Mouse (Mus musculus) MEL (cell line): ENCODE data around the gene Dusp16. TPM values are rescaled to one million over a fixed set of nuclear protein-coding genes. Genes with fewer than 3 reads are reported as not detected.

Experiments used
- DNase-seq: peaks from one replicate; pipeline ENCODE4 v3.0.0; 2011; ENCODE audit warnings: low read depth, low spot score
- H3K27ac ChIP-seq: 2 replicates; pipeline ENCODE4 v1.5.1; 2012; ENCODE audit warnings: low read depth, mild to moderate bottlenecking, control low read depth, low read length, moderate library complexity; ENCODE audit not compliant: control insufficient read depth
- H3K27me3 ChIP-seq, 2 experiments: fragments of 150-350 bp in 1 of 2; sonication (generic) in 1 of 2; 2 replicates each; pipeline ENCODE4 v1.6.1; 2012; ENCODE audit warnings: low read length in 2 of 2, mild to moderate bottlenecking in 2 of 2, improper control_type of control experiment in 1 of 2, moderate library complexity in 1 of 2; ENCODE audit not compliant: insufficient read depth in 2 of 2, control insufficient read depth in 1 of 2
- H3K36me3 ChIP-seq, 2 experiments: 2 replicates each; pipeline ENCODE4 v1.6.1; 2012 to 2014; ENCODE audit warnings: low read length in 2 of 2, improper control_type of control experiment in 1 of 2, inconsistent platforms in 1 of 2, mild to moderate bottlenecking in 1 of 2; ENCODE audit not compliant: insufficient read depth in 2 of 2, control insufficient read depth in 1 of 2
- H3K4me1 ChIP-seq, 2 experiments: fragments of 150-350 bp in 1 of 2; sonication (generic) in 1 of 2; 2 replicates each; pipeline ENCODE4 v1.6.1; 2012; ENCODE audit warnings: low read length in 2 of 2, improper control_type of control experiment in 1 of 2, mild to moderate bottlenecking in 1 of 2; ENCODE audit not compliant: insufficient read depth in 2 of 2, control insufficient read depth in 1 of 2
- H3K4me3 ChIP-seq, 2 experiments: fragments of 150-350 bp in 1 of 2; sonication (generic) in 1 of 2; 2 replicates each; pipeline ENCODE4 v1.5.1; 2012; ENCODE audit warnings: low read depth in 2 of 2, low read length in 2 of 2, mild to moderate bottlenecking in 2 of 2, moderate library complexity in 2 of 2, control low read depth in 1 of 2, improper control_type of control experiment in 1 of 2; ENCODE audit not compliant: control insufficient read depth in 1 of 2, insufficient read depth in 1 of 2
- H3K79me2 ChIP-seq: 2 replicates; pipeline ENCODE4 v1.6.1; 2012; ENCODE audit warnings: mild to moderate bottlenecking, low read length, moderate library complexity; ENCODE audit not compliant: control insufficient read depth, poor library complexity, insufficient read depth
- H3K9ac ChIP-seq: 2 replicates; pipeline ENCODE4 v1.6.1; 2012; ENCODE audit warnings: low read depth, mild to moderate bottlenecking, control low read depth, low read length, moderate library complexity; ENCODE audit not compliant: control insufficient read depth, poor library complexity, severe bottlenecking
- H3K9me3 ChIP-seq: fragments of 150-350 bp; sonication (generic); replicated peaks from 2 replicates; pipeline ENCODE4 v1.6.1; 2012; ENCODE audit warnings: mild to moderate bottlenecking, low read length, improper control_type of control experiment, moderate library complexity; ENCODE audit not compliant: insufficient read depth
- MAX ChIP-seq: IDR thresholded peaks from 2 replicates; pipeline ENCODE4 v1.6.1; 2011; ENCODE audit warnings: low read length, improper control_type of control experiment
- UBTF ChIP-seq: IDR thresholded peaks from 2 replicates; pipeline ENCODE4 v1.6.1; 2012; ENCODE audit warnings: low read depth, mild to moderate bottlenecking, inconsistent platforms, low read length, improper control_type of control experiment, moderate library complexity, borderline replicate concordance; ENCODE audit not compliant: insufficient read depth
- polyA plus RNA-seq, 2 experiments: library from polyadenylated mRNA; stranded (reverse) in 1 of 2; unstranded in 1 of 2; fragments of >175 nt in 1 of 2; fragments of >200 nt in 1 of 2; gene quantifications; 2 replicates each; pipeline versions ENCODE4 v1.2.1 to v1.2.4; 2012; ENCODE audit warnings: low replicate concordance in 2 of 2, low read depth in 1 of 2; ENCODE audit not compliant: insufficient read length in 2 of 2, insufficient read depth in 1 of 2, missing spikeins in 1 of 2
- total RNA-seq: library from RNA; depleted of rRNA; stranded (reverse); fragments of 300-350 nt; gene quantifications from 2 replicates; pipeline ENCODE4 v1.2.3, GENCODE M21; 2012; rRNA removed

The Dusp16 gene
- total and polyA plus RNA-seq, 3 experiments: 1.9 to 6.9 TPM; not detected in 1

- Histone ChIP-seq H3K9me3 (no peaks in the 10 kb centered on the region), H3K27ac (no peak overlapping the region), H3K79me2 (no peaks in the 10 kb centered on the region), H3K9ac (no peak overlapping the region), H3K27me3 (no peaks in the 10 kb centered on the region), H3K4me1 (peaks cover 0 to 4% of the 10 kb centered on the region in 2 experiments; a peak in 2 of 4 replicates), H3K36me3 (peaks cover 0 to 3% of the 10 kb centered on the region in 2 experiments; a peak in 2 of 4 replicates), H3K4me3 (no peak overlapping the region)
- no peak for DNase-seq
- TF ChIP-seq UBTF (no peak), MAX (no peak)
These were observed 126.6 kb downstream of the Dusp16 start for GRCm38 (mm10) chr6:134665817-134666216.

Other genes starting within 250 kb of the Dusp16 start
- 13.1 and 13.4 TPM in 2 replicates for gene Lrp6, start 225.7 kb downstream of the Dusp16 start, total RNA-seq
- gene Lrp6, start 225.7 kb downstream of the Dusp16 start, polyA plus RNA-seq: 10 to 100 TPM; 17.2 to 25.7 TPM
- gene Mansc1, start 160.1 kb downstream of the Dusp16 start, total RNA-seq: not detected in 2 replicates
- gene Mansc1, start 160.1 kb downstream of the Dusp16 start, polyA plus RNA-seq: not detected
- gene Borcs5, start 153.1 kb downstream of the Dusp16 start, total RNA-seq: 7.7 and 8.7 TPM in 2 replicates
- 10 to 100 TPM in 1 of 2 experiments, not detected in 1; 13.0 TPM for gene Borcs5, start 153.1 kb downstream of the Dusp16 start, polyA plus RNA-seq
- 1.5 and 2.1 TPM in 2 replicates for gene Crebl2, start 37.5 kb upstream of the Dusp16 start, total RNA-seq
- gene Crebl2, start 37.5 kb upstream of the Dusp16 start, polyA plus RNA-seq: 1 to 10 TPM in 1 of 2 experiments, not detected in 1; 3.7 TPM
- 8.4 and 9.0 TPM in 2 replicates for gene Gpr19, start 106.0 kb upstream of the Dusp16 start, total RNA-seq
- gene Gpr19, start 106.0 kb upstream of the Dusp16 start, polyA plus RNA-seq: 10 to 100 TPM in 1 of 2 experiments, not detected in 1; 11.7 TPM
- 7.7 and 12.0 TPM in 2 replicates for gene Cdkn1b, start 127.8 kb upstream of the Dusp16 start, total RNA-seq
- gene Cdkn1b, start 127.8 kb upstream of the Dusp16 start, polyA plus RNA-seq: 10 to 100 TPM in 1 of 2 experiments, not detected in 1; 21.2 TPM
- gene Apold1, start 189.1 kb upstream of the Dusp16 start, total RNA-seq: 0.07 and 0.12 TPM in 2 replicates
- under 1 TPM in 1 of 2 experiments, not detected in 1; 0.08 TPM for gene Apold1, start 189.1 kb upstream of the Dusp16 start, polyA plus RNA-seq
- gene Ddx47, start 219.0 kb upstream of the Dusp16 start, total RNA-seq: 84.1 and 102 TPM in 2 replicates
- 100 to 1,000 TPM in 1 of 2 experiments, not detected in 1; 117 TPM for gene Ddx47, start 219.0 kb upstream of the Dusp16 start, polyA plus RNA-seq